Mouse (Mus musculus) thymus, adult 2 months (tissue): ENCODE data around the gene Btaf1.

Experiments
- CTCF ChIP-seq: fragments of 200-500 bp; IDR thresholded peaks from 2 replicates; pipeline ENCODE4 v1.5.1; 2012; ENCODE audit warnings: mild to moderate bottlenecking, control low read depth, low read length, moderate library complexity, borderline replicate concordance; ENCODE audit not compliant: control insufficient read depth, poor library complexity, insufficient read depth; ENCODE audit errors: extremely low read depth
- POLR2A ChIP-seq: fragments of 200-500 bp; IDR thresholded peaks from 2 replicates; pipeline ENCODE4 v1.6.1; 2012; ENCODE audit warnings: mild to moderate bottlenecking, low read length, control low read depth, moderate library complexity; ENCODE audit not compliant: control insufficient read depth, poor library complexity, insufficient read depth; ENCODE audit errors: extremely low read depth

DNA sequence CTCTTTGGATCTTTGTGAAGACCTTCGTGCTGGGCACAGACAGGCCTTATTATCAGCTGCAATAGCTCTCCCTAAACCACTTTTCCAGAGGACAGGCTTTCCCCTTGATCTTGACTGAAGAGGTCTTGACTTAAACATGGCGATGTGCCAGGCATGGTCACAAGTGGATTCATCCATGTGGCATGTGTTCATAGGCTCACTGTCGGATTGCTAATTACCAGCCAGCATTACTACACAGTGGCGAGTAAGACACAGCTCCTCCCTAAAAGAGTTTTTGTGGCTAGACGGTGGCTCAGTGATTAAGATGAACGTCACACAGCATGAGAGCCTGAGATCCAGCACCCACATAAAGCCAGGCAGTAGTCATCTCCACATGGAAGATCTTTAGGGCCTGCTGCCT lies 103.9 kb downstream of the Btaf1 start:
- TF ChIP-seq CTCF (no peak), POLR2A (no peak)
